Mouse (Mus musculus) E14TG2a.4 (cell line): ENCODE data around the gene Ntn1.

Experiments
- H3K27me3 ChIP-seq: 2 replicates; pipeline ENCODE4 v1.6.1; 2014; ENCODE audit warnings: low read length, control low read depth; ENCODE audit not compliant: insufficient read depth
- H3K36me3 ChIP-seq: 2 replicates; pipeline ENCODE4 v1.6.1; 2014; ENCODE audit warnings: low read length, control low read depth; ENCODE audit not compliant: insufficient read depth
- H3K4me1 ChIP-seq: replicated peaks from 2 replicates; pipeline ENCODE4 v1.6.1; 2014; ENCODE audit warnings: low read depth, low read length, control low read depth
- H3K4me3 ChIP-seq: replicated peaks from 2 replicates; pipeline ENCODE4 v1.5.1; 2014; ENCODE audit warnings: mild to moderate bottlenecking, low read length
- H3K9me3 ChIP-seq: 2 replicates; pipeline ENCODE4 v1.6.1; 2014; ENCODE audit warnings: low read length, control low read depth
- CTCF ChIP-seq: conservative IDR thresholded peaks from 2 replicates; pipeline ENCODE4 v1.5.1; 2014; ENCODE audit warnings: low read length
- NANOG ChIP-seq: IDR thresholded peaks from 2 replicates; pipeline ENCODE4 v1.6.1; 2014; ENCODE audit warnings: borderline replicate concordance, low read length, mixed read lengths
- POU5F1 ChIP-seq: IDR thresholded peaks from 2 replicates; pipeline ENCODE4 v1.6.1; 2014; ENCODE audit warnings: low read length, borderline replicate concordance

Gene Ntn1

DNA sequence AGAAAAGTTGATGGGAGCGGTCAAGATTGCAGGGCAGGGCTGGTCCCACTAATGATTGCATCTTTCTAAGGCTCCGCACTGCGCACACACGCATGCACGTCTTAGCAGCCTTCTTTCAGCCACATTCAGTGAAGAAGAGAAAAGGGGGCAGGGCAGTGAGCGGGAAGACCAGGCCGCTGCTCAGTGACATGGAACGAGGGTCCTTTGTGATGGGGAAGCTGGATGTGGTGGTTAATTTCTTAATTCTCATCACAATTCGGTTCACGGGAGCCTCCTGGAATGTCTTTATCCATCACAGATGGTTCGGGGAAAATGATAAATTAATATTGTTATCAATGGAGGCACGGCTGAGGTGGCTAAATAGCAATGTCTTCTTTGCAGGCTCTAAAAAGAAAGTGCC is 126.8 kb downstream of the Ntn1 start:
- peaks cover 84% of the 10 kb centered on the region for H3K4me1 ChIP-seq
- peaks cover 19% of the 10 kb centered on the region for H3K27me3 ChIP-seq
- TF ChIP-seq POU5F1 (no peak), CTCF (no peak), NANOG (no peak)
- no peaks in the 10 kb centered on the region for H3K9me3 ChIP-seq
- H3K4me3 ChIP-seq: no peak overlapping the region
- peaks cover 76% of the 10 kb centered on the region for H3K36me3 ChIP-seq

DNA sequence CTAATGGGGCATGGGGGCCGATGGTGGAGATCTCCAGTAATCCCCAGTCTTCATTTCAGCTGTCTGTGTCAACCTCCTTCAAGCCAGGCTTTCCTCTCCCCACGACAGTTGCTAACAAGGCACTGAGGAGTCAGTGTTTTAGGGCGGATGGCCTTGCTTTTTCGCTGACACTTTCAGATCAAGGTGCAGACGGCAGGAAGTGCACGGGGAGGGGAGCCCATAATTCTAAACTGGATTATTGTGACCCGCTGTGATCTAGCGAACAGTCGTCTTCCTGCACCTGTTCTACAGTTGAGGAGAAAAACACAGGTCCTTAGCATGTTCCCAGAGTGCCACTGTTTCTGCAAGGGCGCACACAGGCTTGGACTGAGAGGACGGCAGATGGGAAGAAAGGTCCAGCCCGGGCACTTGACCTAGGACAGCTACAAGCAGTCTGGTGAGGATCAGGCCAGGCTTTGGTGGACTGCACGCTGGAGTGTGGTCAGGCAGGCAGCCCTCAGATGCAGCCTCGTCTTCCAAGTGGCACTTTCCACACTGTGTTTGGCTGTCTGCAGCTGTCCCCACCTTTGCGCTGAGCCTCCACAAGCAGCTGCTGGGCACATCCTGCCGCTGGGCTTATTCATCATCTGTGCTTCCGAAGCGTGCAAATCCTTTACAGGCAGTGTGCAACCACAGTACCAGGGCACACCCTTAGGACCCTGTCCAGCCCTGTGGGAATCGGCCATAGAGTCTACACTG is 129.7 kb downstream of the Ntn1 start:
- H3K4me1 ChIP-seq: peaks cover 81% of the 10 kb centered on the region
- H3K36me3 ChIP-seq: peaks cover 93% of the 10 kb centered on the region
- H3K9me3 ChIP-seq: no peaks in the 10 kb centered on the region
- TF ChIP-seq NANOG (no peak), POU5F1 (no peak)
- no peak overlapping the region for H3K4me3 ChIP-seq
- peaks cover 7% of the 10 kb centered on the region for H3K27me3 ChIP-seq

DNA sequence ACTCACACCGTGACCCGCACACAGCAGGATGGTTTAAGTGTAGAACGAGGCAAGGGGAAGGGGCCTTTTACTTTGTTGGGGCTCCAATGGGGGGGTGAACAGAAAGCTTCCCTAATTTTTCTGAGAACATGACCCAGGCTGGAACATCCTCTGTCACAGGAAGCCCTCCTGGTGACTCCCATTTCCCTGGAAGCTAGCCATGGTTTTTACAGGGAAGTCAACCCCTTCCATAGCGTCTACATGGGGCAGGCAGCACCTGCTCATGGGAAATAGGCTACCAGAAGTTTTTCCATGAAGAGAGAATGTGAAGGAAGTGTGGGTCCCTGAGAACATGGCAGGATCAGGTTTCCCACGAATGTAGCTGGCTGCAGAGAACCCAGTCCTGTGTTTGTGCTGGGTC is 136.3 kb downstream of the Ntn1 start:
- Histone ChIP-seq H3K9me3 (no peaks in the 10 kb centered on the region), H3K36me3 (peaks cover 76% of the 10 kb centered on the region), H3K4me1 (peaks cover 79% of the 10 kb centered on the region), H3K27me3 (peaks cover 3% of the 10 kb centered on the region; the same call in 1 of the 2 replicates), H3K4me3 (no peak overlapping the region)
- no peak for TF ChIP-seq POU5F1
- no peak for TF ChIP-seq CTCF
- no peak for TF ChIP-seq NANOG

DNA sequence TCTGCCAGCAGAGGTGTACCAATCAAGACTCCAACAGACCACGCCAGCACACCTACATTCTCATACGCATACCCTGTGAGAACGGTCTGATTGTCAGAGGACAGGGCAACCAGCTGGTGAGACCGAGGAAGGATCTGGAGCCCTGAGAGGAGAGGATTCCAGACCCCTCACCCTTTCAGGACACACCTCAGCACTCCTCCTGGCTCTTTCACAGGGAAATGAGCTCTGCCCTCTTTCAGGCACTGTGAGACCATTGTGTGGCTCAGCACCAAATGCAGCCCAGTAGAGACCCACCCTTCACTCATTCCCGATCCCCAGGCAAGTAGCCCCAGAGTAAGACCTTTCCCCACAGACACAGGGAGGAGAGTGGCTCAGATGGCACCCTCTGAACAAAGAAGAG is 137.5 kb downstream of the Ntn1 start:
- H3K27me3 ChIP-seq: peaks cover 5% of the 10 kb centered on the region; the same call in 1 of the 2 replicates
- no peak for TF ChIP-seq NANOG
- TF ChIP-seq POU5F1: no peak
- no peak for TF ChIP-seq CTCF
- H3K9me3 ChIP-seq: no peaks in the 10 kb centered on the region
- H3K36me3 ChIP-seq: peaks cover 76% of the 10 kb centered on the region
- peak overlapping the region; percentile 2; the same call in 1 of the 2 replicates for H3K4me3 ChIP-seq
- H3K4me1 ChIP-seq: peaks cover 70% of the 10 kb centered on the region

DNA sequence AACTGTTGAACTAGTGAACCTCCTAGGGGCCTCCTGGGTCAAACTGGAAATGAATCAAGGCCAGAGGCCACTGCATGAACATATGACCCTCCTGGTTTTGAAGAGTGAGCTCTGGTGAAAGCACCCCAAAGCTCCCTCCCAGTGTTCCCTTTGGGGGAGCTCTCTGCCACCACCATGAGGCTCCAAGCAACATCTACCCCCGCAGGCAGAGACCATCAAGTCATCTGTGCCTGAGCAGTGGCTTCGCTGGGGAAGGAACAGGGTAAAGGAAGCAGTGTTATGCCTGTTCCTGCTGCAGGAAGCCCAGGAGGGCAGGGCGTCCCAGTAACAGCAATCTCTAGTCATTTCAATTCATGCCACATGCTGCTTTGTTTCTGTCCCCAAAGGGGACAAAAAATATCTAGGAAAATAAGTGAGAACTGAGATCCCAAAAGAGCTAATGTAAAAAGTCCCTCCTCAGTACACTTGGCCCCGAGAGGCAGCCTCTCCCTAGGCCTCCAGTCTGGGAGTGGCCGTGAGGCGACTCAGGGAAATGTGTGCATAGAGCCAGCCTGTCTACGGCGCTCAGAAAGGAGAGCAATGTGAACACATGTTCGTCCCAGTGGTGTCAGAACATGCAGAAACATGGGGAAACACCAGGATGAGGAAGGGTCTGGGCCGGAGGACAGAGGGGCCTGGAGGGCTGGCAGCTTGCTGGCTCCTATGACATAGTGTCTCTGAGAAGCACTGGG is 139.3 kb downstream of the Ntn1 start:
- Histone ChIP-seq H3K27me3 (peaks cover 5% of the 10 kb centered on the region; the same call in 1 of the 2 replicates), H3K4me1 (peaks cover 53% of the 10 kb centered on the region), H3K4me3 (no peak overlapping the region), H3K9me3 (no peaks in the 10 kb centered on the region), H3K36me3 (peaks cover 77% of the 10 kb centered on the region)
- TF ChIP-seq CTCF (no peak), NANOG (no peak), POU5F1 (no peak)

DNA sequence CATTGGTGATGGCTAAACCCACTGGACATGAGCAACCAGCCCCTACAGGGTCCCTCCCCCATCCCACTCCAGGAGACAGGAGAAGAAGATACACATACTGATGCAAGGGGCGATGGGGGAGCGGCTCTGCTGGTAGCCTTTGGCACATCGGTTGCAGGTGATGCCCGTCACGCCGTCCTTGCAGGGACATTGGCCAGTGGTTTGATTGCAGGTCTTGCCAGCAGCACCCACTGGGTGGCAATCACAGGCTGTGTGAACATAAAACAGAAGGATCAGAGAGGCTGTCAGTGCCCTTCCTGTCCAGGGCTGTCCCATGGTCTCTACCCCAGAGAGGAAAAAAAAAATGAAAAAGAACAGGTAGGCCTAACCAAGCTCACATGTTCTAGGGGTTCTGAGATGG is 140.2 kb downstream of the Ntn1 start:
- TF ChIP-seq CTCF: no peak
- TF ChIP-seq POU5F1: no peak
- no peak for TF ChIP-seq NANOG

DNA sequence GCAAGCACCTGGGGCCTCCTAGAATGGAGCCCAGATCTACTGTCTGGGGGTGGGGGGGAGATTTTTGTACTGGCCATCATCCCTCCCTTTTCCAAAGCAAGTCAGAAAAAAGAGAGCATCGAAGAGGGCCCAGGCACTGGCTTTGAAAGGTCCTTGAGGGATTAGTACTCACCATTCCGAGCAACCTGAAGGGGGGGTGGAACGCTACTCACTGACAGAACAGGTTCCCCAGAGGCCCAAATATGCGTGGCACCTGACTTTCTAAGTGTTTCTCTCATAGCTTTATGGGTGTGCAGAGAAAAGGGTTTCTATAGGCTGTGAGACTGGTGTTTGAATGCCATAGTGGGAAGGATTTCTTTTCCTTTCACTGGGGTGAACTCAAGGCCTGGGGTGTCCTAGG is 142.1 kb downstream of the Ntn1 start:
- TF ChIP-seq POU5F1 (no peak), CTCF (no peak), NANOG (no peak)
- peaks cover 86% of the 10 kb centered on the region for H3K36me3 ChIP-seq

More for the DNA sequence above, 140.2 kb downstream of the Ntn1 start:
- Histone ChIP-seq H3K4me3 (no peak overlapping the region), H3K9me3 (no peaks in the 10 kb centered on the region), H3K36me3 (peaks cover 81% of the 10 kb centered on the region), H3K27me3 (peaks cover 5% of the 10 kb centered on the region; the same call in 1 of the 2 replicates), H3K4me1 (peaks cover 47% of the 10 kb centered on the region)

DNA sequence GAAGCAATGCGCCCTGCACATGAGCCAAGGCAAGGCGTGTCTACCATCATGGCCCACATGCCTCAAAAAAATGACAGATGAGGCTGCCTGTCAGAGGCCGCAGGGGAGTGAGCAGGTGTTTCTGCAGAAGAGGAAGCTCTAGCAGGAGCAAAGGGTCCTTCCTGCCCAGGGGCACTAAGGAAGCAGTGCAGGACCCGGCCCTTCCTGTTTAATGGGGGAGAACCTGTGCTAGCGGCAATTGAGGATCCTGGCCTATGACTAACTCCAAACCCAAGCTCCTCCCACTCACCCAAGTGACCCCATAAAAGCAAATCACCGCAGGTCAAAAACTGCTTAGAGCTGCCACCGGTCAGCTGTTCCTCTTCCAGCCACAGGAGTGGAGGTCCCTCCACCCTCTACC is 147.1 kb downstream of the Ntn1 start:
- Histone ChIP-seq H3K36me3 (peaks cover 83% of the 10 kb centered on the region), H3K27me3 (no peaks in the 10 kb centered on the region), H3K9me3 (no peaks in the 10 kb centered on the region), H3K4me1 (peaks cover 4% of the 10 kb centered on the region; the same call in 1 of the 2 replicates), H3K4me3 (no peak overlapping the region)
- no peak for TF ChIP-seq POU5F1
- no peak for TF ChIP-seq CTCF
- TF ChIP-seq NANOG: no peak

More for the DNA sequence above, 142.1 kb downstream of the Ntn1 start:
- H3K4me1 ChIP-seq: peaks cover 31% of the 10 kb centered on the region
- peaks cover 3% of the 10 kb centered on the region; the same call in 1 of the 2 replicates for H3K27me3 ChIP-seq
- no peak overlapping the region for H3K4me3 ChIP-seq
- no peaks in the 10 kb centered on the region for H3K9me3 ChIP-seq
